Mouse (Mus musculus) adrenal gland, adult 10 weeks (tissue): ENCODE results near the gene Sec24a. TPM values are rescaled to one million over a fixed set of nuclear protein-coding genes. Genes with fewer than 3 reads are reported as not detected.

Experiments
- polyA plus RNA-seq: library from polyadenylated mRNA; stranded (reverse); fragments of 350-450 nt; fragmentation: Illumina TruSeq; extraction: RNeasy Lipid Tissue Mini Kit (QIAGEN cat#74804); gene quantifications from one replicate; pipeline ENCODE4 v1.2.3, GENCODE M21; 2014; ENCODE audit warnings: low read depth, low replicate concordance

The Sec24a gene
- polyA plus RNA-seq, result 41.9 TPM

DNA sequence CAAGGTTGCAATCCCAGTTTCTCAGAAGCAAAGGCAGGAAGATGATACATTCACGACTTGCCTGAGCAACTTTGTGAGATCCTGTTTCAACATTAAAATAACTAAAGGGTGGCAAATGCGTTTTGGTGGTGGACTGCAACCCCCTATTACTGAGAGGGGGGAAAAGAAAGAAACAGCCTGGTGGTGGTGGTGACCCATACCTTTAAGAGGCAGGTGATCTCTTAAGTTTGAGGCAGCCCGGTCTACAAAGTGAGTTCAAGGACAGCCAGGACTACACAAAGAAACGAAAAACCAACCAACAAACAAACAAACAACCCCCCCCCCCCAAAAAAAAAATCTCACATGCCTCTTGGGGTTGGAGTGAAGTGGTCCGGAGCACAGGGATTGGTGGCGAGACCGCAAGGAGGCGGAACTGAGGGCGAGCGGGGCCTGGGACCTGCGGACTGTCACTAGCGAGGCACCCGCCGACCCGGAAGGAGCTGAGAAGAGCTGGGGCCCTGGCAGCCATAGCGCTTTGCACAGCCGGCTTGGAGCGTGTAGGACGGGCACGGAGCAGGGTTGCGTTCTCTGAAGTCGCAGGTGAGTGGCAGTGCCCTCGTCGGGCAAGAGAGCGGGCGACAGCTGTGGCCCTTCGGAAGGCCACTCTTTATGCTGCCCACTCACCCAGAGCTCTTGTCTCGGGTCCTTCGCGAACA lies at the start of gene Sec24a, which contains the start of gene Sar1b:
Gene Sec24a (minus strand): TSS at position 422 of the 695 bp plus-strand sequence.
Gene Sar1b (plus strand): TSS at position 475 of the 695 bp plus-strand sequence.

DNA sequence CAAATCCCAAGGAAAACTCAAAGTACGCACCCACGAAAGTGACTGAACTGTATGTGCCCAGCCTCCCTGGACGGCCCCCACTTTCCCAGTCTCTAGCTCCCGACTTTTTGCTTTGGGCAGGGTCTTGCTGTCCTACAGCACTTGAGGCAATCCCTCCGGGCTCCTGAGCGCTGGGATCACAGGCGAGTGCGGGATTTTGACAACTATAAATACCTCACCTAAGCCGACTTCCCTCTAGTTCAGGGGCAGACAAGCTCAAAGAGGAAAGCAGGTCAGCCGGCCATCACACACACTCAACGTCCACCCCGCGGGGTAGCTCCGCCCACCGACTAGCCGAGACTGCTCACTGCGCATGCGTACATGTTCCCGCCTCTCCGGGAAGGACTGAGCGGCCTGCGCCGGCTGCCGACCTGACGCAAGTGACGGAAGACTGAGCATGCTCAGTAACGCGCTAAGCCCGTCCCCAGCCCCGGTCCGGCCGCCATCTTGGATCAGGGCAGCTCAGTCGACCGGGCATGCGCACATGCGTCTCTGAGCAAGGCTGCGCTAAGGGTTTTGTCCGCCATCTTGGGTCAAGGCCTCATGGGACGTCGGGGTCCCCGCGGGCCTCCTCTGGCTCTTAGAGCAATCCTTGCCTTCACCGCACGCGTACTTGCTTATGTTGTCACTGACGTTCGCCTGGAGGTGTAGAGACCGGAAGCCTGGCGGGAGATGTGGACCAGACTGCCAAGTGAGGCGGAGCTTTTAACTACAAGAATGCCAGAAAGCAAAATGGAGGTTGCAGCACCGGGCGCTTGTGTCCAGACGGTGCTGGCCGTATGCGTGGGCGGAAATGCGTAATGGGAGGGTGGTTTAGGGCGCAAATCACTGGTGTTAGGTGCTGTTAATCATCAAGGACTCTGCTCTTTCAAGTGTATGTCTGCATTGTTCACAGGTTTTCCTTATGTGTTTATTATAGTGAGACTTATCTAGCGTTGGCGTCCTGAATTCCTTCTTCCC lies 74.8 kb downstream of the Sec24a start, which contains the start of gene 0610009B22Rik:
Gene 0610009B22Rik (minus strand): TSS at position 545 of the 999 bp plus-strand sequence.

DNA sequence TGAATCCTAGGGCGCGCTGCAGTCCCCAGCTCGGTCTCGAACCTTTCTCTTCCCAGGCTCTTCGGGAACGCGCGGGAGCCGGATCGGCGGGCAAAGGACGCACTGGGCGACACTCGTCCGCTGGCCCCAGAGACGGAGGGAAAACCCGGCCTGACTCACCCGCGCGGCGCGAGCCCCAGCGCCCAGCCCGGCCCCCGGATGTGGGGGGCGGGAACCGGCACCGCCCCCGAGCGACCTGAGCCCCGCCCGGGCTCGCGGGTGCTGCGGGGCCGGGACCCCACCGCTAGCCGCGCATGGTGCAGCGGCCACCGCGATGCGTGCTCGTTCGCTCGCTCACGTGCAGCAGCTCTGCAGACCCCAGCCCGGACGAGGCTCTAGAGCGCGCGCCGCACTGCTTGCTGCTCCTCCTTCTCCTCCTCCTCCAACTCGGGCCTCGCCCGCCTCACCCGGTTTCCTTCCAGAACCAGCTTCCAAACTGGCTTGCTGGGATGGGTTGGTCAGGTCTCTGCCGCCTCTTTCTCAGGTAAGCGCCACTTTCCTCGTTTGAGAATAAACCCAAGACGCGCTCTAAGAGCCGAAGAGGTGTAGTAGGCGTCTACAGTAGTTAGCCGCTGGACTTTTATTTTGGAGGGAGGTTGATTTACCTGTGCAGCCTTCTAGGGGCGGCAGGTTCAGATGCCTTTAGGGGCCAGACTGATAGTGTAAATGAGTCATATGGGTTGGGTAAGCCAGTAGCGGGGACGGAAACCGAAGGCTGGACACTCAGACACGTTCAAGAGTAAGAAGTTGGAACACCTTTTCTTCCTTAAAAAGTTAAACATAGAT lies 112.5 kb downstream of the Sec24a start, which contains the start of the genes N4bp3 and D930048N14Rik:
Gene N4bp3 (minus strand): TSS at position 152 of the 825 bp plus-strand sequence.
Gene D930048N14Rik (plus strand): TSS at position 264 of the 825 bp plus-strand sequence.

Other genes starting within 250 kb of the Sec24a start
- 23.4 TPM for gene Phykpl, start 178.9 kb downstream of the Sec24a start, polyA plus RNA-seq
- gene Hnrnpab, start 156.8 kb downstream of the Sec24a start, polyA plus RNA-seq, result 434 TPM
- 1.8 TPM for gene Nhp2, start 143.9 kb downstream of the Sec24a start, polyA plus RNA-seq
- 13.9 TPM for gene Rmnd5b, start 127.7 kb downstream of the Sec24a start, polyA plus RNA-seq
- not detected for gene N4bp3, start 112.8 kb downstream of the Sec24a start, polyA plus RNA-seq
- gene D930048N14Rik, start 112.7 kb downstream of the Sec24a start, polyA plus RNA-seq, result 0.47 TPM
- 104 TPM for gene 0610009B22Rik, start 74.8 kb downstream of the Sec24a start, polyA plus RNA-seq
- 341 TPM for gene Sar1b, start 53 bp upstream of the Sec24a start, polyA plus RNA-seq
- 6.2 TPM for gene Jade2, start 94.0 kb upstream of the Sec24a start, polyA plus RNA-seq
- gene Cdkn2aipnl, start 204.0 kb upstream of the Sec24a start, polyA plus RNA-seq, result 26.1 TPM
- 460 TPM for gene Ube2b, start 237.1 kb upstream of the Sec24a start, polyA plus RNA-seq
- gene Cdkl3, start 240.6 kb upstream of the Sec24a start, polyA plus RNA-seq, result 9.0 TPM